Mouse (Mus musculus): Measurements from ENCODE around the gene Cpne4.

DNA sequence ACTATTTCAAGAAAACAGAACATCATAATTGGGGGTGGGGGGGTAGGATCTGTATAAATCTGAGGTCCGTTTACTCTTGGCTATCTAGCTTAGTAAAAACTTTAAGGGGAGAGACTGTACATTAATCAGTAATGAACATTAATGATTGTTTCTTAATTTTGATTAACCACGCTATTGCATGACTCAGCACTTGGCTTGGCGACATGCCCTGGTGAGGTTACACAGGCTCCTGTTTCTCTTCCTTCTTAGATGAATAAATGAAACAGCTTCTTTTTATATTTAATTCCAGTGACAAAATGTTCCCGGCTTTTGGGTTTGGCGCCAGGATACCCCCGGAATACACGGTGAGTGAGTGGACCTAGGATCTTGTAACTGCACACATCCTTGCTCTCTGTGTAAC is 471.1 kb downstream of the Cpne4 start:
- TF ChIP-seq CTCF (IDR thresholded peaks at IDR 0.05; ENCODE audit: low read depth, low read length), result no peak
- TF ChIP-seq GATA1 (IDR thresholded peaks at IDR 0.05; ENCODE audit: borderline replicate concordance, low read length), result no peak
- TF ChIP-seq POLR2AphosphoS5 (IDR thresholded peaks at IDR 0.05; ENCODE audit: insufficient replicate concordance, low read depth, low read length), result no peak
- TF ChIP-seq TAL1 (conservative IDR thresholded peaks at IDR 0.05; ENCODE audit: low read depth, low read length), result no peak
- no peak for TF ChIP-seq GATA2 (IDR thresholded peaks at IDR 0.05; ENCODE audit: borderline replicate concordance, low read depth, low read length)
